Mouse (Mus musculus): ENCODE results near the gene Cox6a1. TPM values are rescaled to one million over a fixed set of nuclear protein-coding genes. Genes with fewer than 3 reads are reported as not detected.

Gene Cox6a1
- polyA plus RNA-seq, 1 experiment from 2014 or later: 674 TPM

- no peaks in the 10 kb centered on the region for H3K27me3 ChIP-seq (ENCODE audit: control insufficient read depth, insufficient read depth, low read length)
- H3K4me1 ChIP-seq (replicated peaks; ENCODE audit: control insufficient read depth, insufficient read depth, low read length): peaks cover 7% of the 10 kb centered on the region; the same call in 1 of the 2 replicates
- no peaks in the 10 kb centered on the region for H3K9me3 ChIP-seq (ENCODE audit: control insufficient read depth, low read length)
- no peak overlapping the region for H3K4me2 ChIP-seq (ENCODE audit: low read depth, low read length, severe bottlenecking)
- DNase-seq (ENCODE audit: low spot score) (no peak), ATAC-seq (replicated peaks; ENCODE audit: low FRiP score) (no peak)
- no peaks in the 10 kb centered on the region for H3K36me3 ChIP-seq (ENCODE audit: control insufficient read depth, insufficient read depth, low read length)
- H3K4me3 ChIP-seq (ENCODE audit: low read depth, low read length): no peak overlapping the region
- H3K27ac ChIP-seq (ENCODE audit: low read depth, low read length): no peak overlapping the region; the same call in 1 of the 2 replicates
- 95% methylated on average over 2 of the region's 2 CpGs for WGBS
- no peak overlapping the region for H3K9ac ChIP-seq (ENCODE audit: low read length)
Observed at GRCm38 (mm10) chr5:115375436-115375835, 26.7 kb upstream of the Cox6a1 start.

GRCm38 (mm10) chr5:115374204-115374820, 25.5 kb upstream of the Cox6a1 start:
- Histone ChIP-seq H3K27ac (ENCODE audit: low read depth, low read length) (peak overlapping the region; percentile 85), H3K4me3 (ENCODE audit: low read depth, low read length) (peak overlapping the region; percentile 7; the same call in 1 of the 2 replicates), H3K27me3 (ENCODE audit: control insufficient read depth, insufficient read depth, low read length) (no peaks in the 10 kb centered on the region), H3K36me3 (ENCODE audit: control insufficient read depth, insufficient read depth, low read length) (no peaks in the 10 kb centered on the region), H3K4me1 (replicated peaks; ENCODE audit: control insufficient read depth, insufficient read depth, low read length) (peaks cover 7% of the 10 kb centered on the region; the same call in 1 of the 2 replicates), H3K9me3 (ENCODE audit: control insufficient read depth, low read length) (no peaks in the 10 kb centered on the region), H3K9ac (ENCODE audit: low read length) (peak overlapping the region; percentile 55), H3K4me2 (ENCODE audit: low read depth, low read length, severe bottlenecking) (peak overlapping the region; percentile 48)
- DNase-seq (ENCODE audit: low spot score) (no peak), ATAC-seq (replicated peaks; ENCODE audit: low FRiP score) (no peak)
- WGBS: 11% methylated on average over 11 of the region's 11 CpGs

GRCm38 (mm10) chr5:115373441-115374203, 24.8 kb upstream of the Cox6a1 start:
- Histone ChIP-seq H3K27me3 (ENCODE audit: control insufficient read depth, insufficient read depth, low read length) (no peaks in the 10 kb centered on the region), H3K27ac (ENCODE audit: low read depth, low read length) (peak overlapping the region; percentile 85), H3K9me3 (ENCODE audit: control insufficient read depth, low read length) (no peaks in the 10 kb centered on the region), H3K9ac (ENCODE audit: low read length) (peak overlapping the region; percentile 55), H3K4me2 (ENCODE audit: low read depth, low read length, severe bottlenecking) (peak overlapping the region; percentile 48), H3K36me3 (ENCODE audit: control insufficient read depth, insufficient read depth, low read length) (no peaks in the 10 kb centered on the region), H3K4me3 (ENCODE audit: low read depth, low read length) (peak overlapping the region; percentile 7; the same call in 1 of the 2 replicates), H3K4me1 (replicated peaks; ENCODE audit: control insufficient read depth, insufficient read depth, low read length) (peaks cover 7% of the 10 kb centered on the region; the same call in 1 of the 2 replicates)
- WGBS: 8% methylated on average over 26 of the region's 26 CpGs
- ATAC-seq (replicated peaks; ENCODE audit: low FRiP score): peak; percentile 93
- DNase-seq (ENCODE audit: low spot score): peak; percentile 93

GRCm38 (mm10) chr5:115371736-115372135, 23.0 kb upstream of the Cox6a1 start:
- DNase-seq (ENCODE audit: low spot score): no peak
- 58% methylated on average over 9 of the region's 9 CpGs for WGBS
- H3K27ac ChIP-seq (ENCODE audit: low read depth, low read length): no peak overlapping the region; the same call in 1 of the 2 replicates

GRCm38 (mm10) chr5:115364782-115365181, 16.0 kb upstream of the Cox6a1 start:
- no peak for ATAC-seq (replicated peaks; ENCODE audit: low FRiP score)
- Histone ChIP-seq H3K4me3 (ENCODE audit: low read depth, low read length) (no peak overlapping the region), H3K27me3 (ENCODE audit: control insufficient read depth, insufficient read depth, low read length) (no peaks in the 10 kb centered on the region), H3K4me1 (replicated peaks; ENCODE audit: control insufficient read depth, insufficient read depth, low read length) (peaks cover 5% of the 10 kb centered on the region; the same call in 1 of the 2 replicates), H3K4me2 (ENCODE audit: low read depth, low read length, severe bottlenecking) (no peak overlapping the region), H3K36me3 (ENCODE audit: control insufficient read depth, insufficient read depth, low read length) (no peaks in the 10 kb centered on the region), H3K27ac (ENCODE audit: low read depth, low read length) (no peak overlapping the region), H3K9me3 (ENCODE audit: control insufficient read depth, low read length) (no peaks in the 10 kb centered on the region), H3K9ac (ENCODE audit: low read length) (no peak overlapping the region)
- DNase-seq (ENCODE audit: low spot score): no peak
- WGBS: 95% methylated on average over 4 of the region's 4 CpGs

More at GRCm38 (mm10) chr5:115371736-115372135, 23.0 kb upstream of the Cox6a1 start:
- H3K4me2 ChIP-seq (ENCODE audit: low read depth, low read length, severe bottlenecking): no peak overlapping the region
- H3K9ac ChIP-seq (ENCODE audit: low read length): no peak overlapping the region
- H3K4me3 ChIP-seq (ENCODE audit: low read depth, low read length): no peak overlapping the region
- H3K36me3 ChIP-seq (ENCODE audit: control insufficient read depth, insufficient read depth, low read length): no peaks in the 10 kb centered on the region
- no peaks in the 10 kb centered on the region for H3K9me3 ChIP-seq (ENCODE audit: control insufficient read depth, low read length)
- ATAC-seq (replicated peaks; ENCODE audit: low FRiP score): no peak
- H3K27me3 ChIP-seq (ENCODE audit: control insufficient read depth, insufficient read depth, low read length): no peaks in the 10 kb centered on the region
- peaks cover 7% of the 10 kb centered on the region; the same call in 1 of the 2 replicates for H3K4me1 ChIP-seq (replicated peaks; ENCODE audit: control insufficient read depth, insufficient read depth, low read length)

GRCm38 (mm10) chr5:115362819-115363714, 14.3 kb upstream of the Cox6a1 start:
- no peaks in the 10 kb centered on the region for H3K36me3 ChIP-seq (ENCODE audit: control insufficient read depth, insufficient read depth, low read length)
- no peak for ATAC-seq (replicated peaks; ENCODE audit: low FRiP score)
- WGBS: 21% methylated on average over 19 of the region's 19 CpGs
- no peaks in the 10 kb centered on the region for H3K27me3 ChIP-seq (ENCODE audit: control insufficient read depth, insufficient read depth, low read length)
- no peaks in the 10 kb centered on the region for H3K9me3 ChIP-seq (ENCODE audit: control insufficient read depth, low read length)
- H3K4me2 ChIP-seq (ENCODE audit: low read depth, low read length, severe bottlenecking): 0 out of 2 replicates have a peak overlapping the region, but pooled peaks have one; percentile 8
- H3K27ac ChIP-seq (ENCODE audit: low read depth, low read length): peak overlapping the region; percentile 62
- no peak overlapping the region; the same call in 1 of the 2 replicates for H3K4me3 ChIP-seq (ENCODE audit: low read depth, low read length)
- H3K9ac ChIP-seq (ENCODE audit: low read length): peak overlapping the region; percentile 33
- no peak for DNase-seq (ENCODE audit: low spot score)
- peaks cover 5% of the 10 kb centered on the region; the same call in 1 of the 2 replicates for H3K4me1 ChIP-seq (replicated peaks; ENCODE audit: control insufficient read depth, insufficient read depth, low read length)

- DNase-seq (ENCODE audit: low spot score) (no peak), ATAC-seq (replicated peaks; ENCODE audit: low FRiP score) (no peak)
- Histone ChIP-seq H3K9ac (ENCODE audit: low read length) (no peak overlapping the region), H3K27me3 (ENCODE audit: control insufficient read depth, insufficient read depth, low read length) (no peaks in the 10 kb centered on the region), H3K27ac (ENCODE audit: low read depth, low read length) (no peak overlapping the region), H3K36me3 (ENCODE audit: control insufficient read depth, insufficient read depth, low read length) (no peaks in the 10 kb centered on the region), H3K4me1 (replicated peaks; ENCODE audit: control insufficient read depth, insufficient read depth, low read length) (peaks cover 5% of the 10 kb centered on the region; the same call in 1 of the 2 replicates), H3K4me2 (ENCODE audit: low read depth, low read length, severe bottlenecking) (no peak overlapping the region), H3K4me3 (ENCODE audit: low read depth, low read length) (no peak overlapping the region), H3K9me3 (ENCODE audit: control insufficient read depth, low read length) (no peaks in the 10 kb centered on the region)
- 46% methylated on average over 7 of the region's 7 CpGs for WGBS
Observed at GRCm38 (mm10) chr5:115362216-115362615, 13.4 kb upstream of the Cox6a1 start.

- H3K36me3 ChIP-seq (ENCODE audit: control insufficient read depth, insufficient read depth, low read length): no peaks in the 10 kb centered on the region
- DNase-seq (ENCODE audit: low spot score) (no peak), ATAC-seq (replicated peaks; ENCODE audit: low FRiP score) (no peak)
- H3K27ac ChIP-seq (ENCODE audit: low read depth, low read length): 0 out of 2 replicates have a peak overlapping the region, but pooled peaks have one; percentile 7
- no peaks in the 10 kb centered on the region for H3K9me3 ChIP-seq (ENCODE audit: control insufficient read depth, low read length)
- peaks cover 5% of the 10 kb centered on the region; the same call in 1 of the 2 replicates for H3K4me1 ChIP-seq (replicated peaks; ENCODE audit: control insufficient read depth, insufficient read depth, low read length)
- H3K4me3 ChIP-seq (ENCODE audit: low read depth, low read length): no peak overlapping the region
- no peaks in the 10 kb centered on the region for H3K27me3 ChIP-seq (ENCODE audit: control insufficient read depth, insufficient read depth, low read length)
- H3K4me2 ChIP-seq (ENCODE audit: low read depth, low read length, severe bottlenecking): no peak overlapping the region
- 75% methylated on average over 5 of the region's 5 CpGs for WGBS
- H3K9ac ChIP-seq (ENCODE audit: low read length): no peak overlapping the region
Observed at GRCm38 (mm10) chr5:115359851-115360372, 11.1 kb upstream of the Cox6a1 start.
